Mouse (Mus musculus): ENCODE results near the gene Tcaim.

- TF ChIP-seq POLR2A (IDR thresholded peaks at IDR 0.05; ENCODE audit: control insufficient read depth in 1 of 2, insufficient read depth in 1 of 2, low read depth in 1 of 2, low read length in 2 of 2, poor library complexity in 1 of 2), result no peak
- TF ChIP-seq KAT2A (conservative IDR thresholded peaks at IDR 0.05; ENCODE audit: low read depth, low read length), result no peak
Measured at GRCm38 (mm10) chr9:122812386-122812785, 7.0 kb downstream of the Tcaim start.
